Mouse (Mus musculus) liver, adult 2 months (tissue): ENCODE results near the gene 2510002D24Rik. TPM values are rescaled to one million over a fixed set of nuclear protein-coding genes. Genes with fewer than 3 reads are reported as not detected.
A peak's percentile ranks its signal among the peaks of the same experiment; 100 is the strongest.

Experiments used
- DNase-seq: peaks from one replicate; pipeline ENCODE4 v3.0.0-alpha.2; 2011; ENCODE audit warnings: low read depth, low spot score; ENCODE audit errors: extremely low read depth
- H3K27ac ChIP-seq: fragments of 200-500 bp; replicated peaks from 2 replicates; pipeline ENCODE4 v1.5.1; 2012; ENCODE audit warnings: low read depth, mild to moderate bottlenecking, control low read depth, inconsistent platforms, low read length; ENCODE audit not compliant: insufficient read depth
- H3K27me3 ChIP-seq: fragments of 200-500 bp; 2 replicates; pipeline ENCODE4 v1.6.1; 2012; ENCODE audit warnings: mild to moderate bottlenecking, moderate library complexity, low read length, inconsistent platforms; ENCODE audit not compliant: control insufficient read depth, insufficient read depth
- H3K36me3 ChIP-seq: fragments of 200-500 bp; 2 replicates; pipeline ENCODE4 v1.6.1; 2012; ENCODE audit warnings: low read length, inconsistent platforms; ENCODE audit not compliant: control insufficient read depth, insufficient read depth
- H3K4me1 ChIP-seq: fragments of 200-500 bp; 2 replicates; pipeline ENCODE4 v1.6.1; 2011; ENCODE audit warnings: low read length; ENCODE audit not compliant: control insufficient read depth, insufficient read depth
- H3K4me3 ChIP-seq: fragments of 200-500 bp; 2 replicates; pipeline ENCODE4 v1.5.1; 2011; ENCODE audit warnings: low read depth, mild to moderate bottlenecking, control low read depth, low read length, moderate library complexity; ENCODE audit not compliant: insufficient read depth
- H3K79me2 ChIP-seq: fragments of 200-500 bp; 2 replicates; pipeline ENCODE4 v1.6.1; 2012; ENCODE audit warnings: inconsistent platforms, mild to moderate bottlenecking, low read length, moderate library complexity; ENCODE audit not compliant: control insufficient read depth, insufficient read depth
- H3K9ac ChIP-seq: fragments of 200-500 bp; 2 replicates; pipeline ENCODE4 v1.6.1; 2012; ENCODE audit warnings: low read depth, mild to moderate bottlenecking, control low read depth, inconsistent platforms, low read length
- CTCF ChIP-seq: fragments of 200-500 bp; IDR thresholded peaks from 2 replicates; pipeline ENCODE4 v1.5.1; 2011; ENCODE audit warnings: low read depth, low read length, control low read depth
- POLR2A ChIP-seq: fragments of 200-500 bp; IDR thresholded peaks from 2 replicates; pipeline ENCODE4 v1.6.1; 2011; ENCODE audit warnings: low read length, control low read depth; ENCODE audit not compliant: insufficient read depth; ENCODE audit errors: extremely low read depth
- WGBS: fragments of 180-500 bp; shearing (Covaris S2); methylation state at CpG from one replicate; pipeline ENCODE4 v1.1.7; 2018; 5-methylcytosine and 5-hydroxymethylcytosine counted together
- polyA plus RNA-seq: library from polyadenylated mRNA; depleted of rRNA; stranded (reverse); fragments of >200 nt; gene quantifications from 2 replicates; pipeline ENCODE4 v1.2.3, GENCODE M21; 2012; rRNA removed
- total RNA-seq: library from RNA; depleted of rRNA; stranded (reverse); fragments of >200 nt; gene quantifications from 2 replicates; pipeline ENCODE4 v1.2.3, GENCODE M21; 2014; rRNA removed

2510002D24Rik gene
- total and polyA plus RNA-seq, 2 experiments: 14.3 to 57.9 TPM

DNA sequence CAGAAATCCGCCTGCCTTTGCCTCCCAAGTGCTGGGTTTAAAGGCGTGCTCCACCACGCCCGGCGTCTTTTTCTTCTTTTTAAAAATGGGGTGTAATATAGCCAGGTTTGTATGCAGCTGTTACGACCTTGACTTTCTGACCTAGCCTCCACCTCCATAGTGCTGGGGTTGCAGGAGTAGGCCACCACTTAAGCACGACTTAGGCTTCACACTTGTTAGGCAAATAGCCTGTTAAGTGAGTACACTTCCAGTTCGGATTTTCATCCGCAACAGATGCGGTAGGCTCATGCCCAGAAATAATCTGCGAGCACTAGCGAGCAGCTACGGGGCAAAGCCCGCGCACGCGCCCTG is 39.7 kb downstream of the 2510002D24Rik start:
- no peak for TF ChIP-seq CTCF
- no peak for TF ChIP-seq POLR2A
- Histone ChIP-seq H3K4me3 (peak overlapping the region; percentile 99), H3K79me2 (peaks cover 4% of the 10 kb centered on the region; the same call in 1 of the 2 replicates), H3K27ac (peak overlapping the region; percentile 50), H3K36me3 (peaks cover 19% of the 10 kb centered on the region), H3K4me1 (peaks cover 7% of the 10 kb centered on the region), H3K9ac (peak overlapping the region; percentile 46), H3K27me3 (no peaks in the 10 kb centered on the region)
- 1% methylated on average over 17 of the region's 17 CpGs for WGBS
- DNase-seq: no peak

DNA sequence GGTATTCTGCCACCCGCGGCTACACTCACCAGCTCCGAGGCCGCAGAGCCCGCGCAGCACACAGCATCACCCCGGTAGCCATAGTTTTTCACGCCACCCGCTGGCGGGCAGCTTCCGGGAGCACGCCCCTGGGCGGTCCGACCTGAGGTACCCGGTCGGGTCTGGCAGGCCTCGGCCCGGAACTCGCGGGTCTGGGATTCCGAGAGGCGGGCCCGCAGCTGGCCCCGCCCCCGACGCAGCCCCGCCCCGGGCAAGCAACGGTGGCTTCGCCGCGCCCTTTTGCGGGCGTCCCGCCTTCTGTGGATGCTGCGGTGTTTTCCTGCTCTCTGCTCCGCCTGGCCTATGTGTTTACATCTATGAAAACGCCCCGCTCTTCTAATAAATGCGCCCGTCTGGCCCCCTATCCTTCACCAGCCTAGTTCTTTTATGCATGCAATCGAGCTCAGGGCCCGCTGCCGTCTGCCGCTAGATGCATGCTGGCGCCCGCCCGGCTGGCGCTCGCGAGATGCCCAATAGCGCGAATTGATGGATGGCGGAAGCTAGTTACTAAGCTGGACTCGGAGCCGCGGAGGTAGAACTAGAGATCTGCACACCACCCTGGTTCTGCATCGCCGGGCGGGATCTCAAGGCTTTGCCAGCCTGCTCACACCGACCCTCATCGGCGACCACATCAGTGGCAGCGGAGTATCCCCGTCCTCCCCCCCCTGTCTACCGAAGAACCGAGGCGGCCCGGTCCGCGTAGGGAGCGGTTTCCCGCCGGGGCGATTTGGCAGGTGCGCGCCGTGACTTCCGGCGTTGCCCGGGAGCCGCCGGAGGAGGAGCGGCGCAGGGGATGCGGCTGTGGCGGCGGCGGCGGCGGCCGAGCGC is 40.3 kb downstream of the 2510002D24Rik start, which contains the start of the genes Mrpl40 and Hira:
TSS of gene Mrpl40 (minus strand) at position 421 of the 867 bp plus-strand sequence.
TSS of gene Hira (plus strand) at position 596 of the 867 bp plus-strand sequence.
- peak within 1 kb of the TSS; percentile 84 for H3K9ac ChIP-seq
- peak within 1 kb of the TSS; percentile 68 for H3K27ac ChIP-seq
- H3K27me3 ChIP-seq: no peaks in the 10 kb centered on the region
- peaks cover 7% of the 10 kb centered on the region for H3K4me1 ChIP-seq
- TF ChIP-seq CTCF (no peak), POLR2A (0 out of 2 replicates have a peak, but pooled peaks have one; percentile 42)
- WGBS: under 1% methylated on average over 92 of the region's 93 CpGs
- H3K4me3 ChIP-seq: peak within 1 kb of the TSS; percentile 99
- peaks cover 14% of the 10 kb centered on the region; the same call in 1 of the 2 replicates for H3K36me3 ChIP-seq
- DNase-seq: peak; percentile 77
- H3K79me2 ChIP-seq: peaks cover 4% of the 10 kb centered on the region; the same call in 1 of the 2 replicates

DNA sequence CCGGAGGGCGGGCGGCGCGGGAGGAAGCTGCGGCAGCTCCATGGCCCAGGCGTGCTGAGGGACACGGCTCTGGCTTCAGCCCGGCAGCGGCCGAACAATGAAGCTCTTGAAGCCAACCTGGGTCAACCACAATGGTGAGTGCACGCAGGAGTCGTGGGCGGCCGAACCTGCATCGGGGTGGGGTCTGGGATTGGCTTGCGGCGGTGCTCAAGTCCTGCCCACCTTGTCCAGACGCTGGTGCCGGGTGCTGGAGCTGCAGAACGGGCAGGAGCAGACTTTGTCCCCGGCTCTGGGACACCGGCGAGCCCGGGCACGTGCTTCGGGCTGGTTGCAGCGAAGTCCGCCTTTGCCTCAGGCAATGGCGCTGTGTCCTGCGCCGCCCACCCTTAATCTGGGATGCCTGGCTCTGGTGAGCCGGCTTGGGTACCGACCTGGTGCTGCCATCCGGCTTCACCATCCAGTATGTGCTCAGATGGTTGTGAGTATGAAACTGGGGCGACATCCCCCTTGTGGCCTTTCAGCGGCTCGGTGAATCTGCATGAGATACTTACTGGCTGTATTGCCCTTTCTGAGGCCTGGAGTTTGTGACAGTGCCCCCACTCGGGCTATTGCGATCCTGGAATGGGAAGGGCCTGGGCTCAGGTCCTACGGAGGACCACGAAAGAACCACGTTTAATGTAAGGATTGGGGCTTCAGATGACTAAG is 41.2 kb downstream of the 2510002D24Rik start:
- H3K79me2 ChIP-seq: peaks cover 4% of the 10 kb centered on the region; the same call in 1 of the 2 replicates
- H3K36me3 ChIP-seq: peaks cover 8% of the 10 kb centered on the region; the same call in 1 of the 2 replicates
- peaks cover 7% of the 10 kb centered on the region for H3K4me1 ChIP-seq
- no peaks in the 10 kb centered on the region for H3K27me3 ChIP-seq
- peak overlapping the region; percentile 55 for H3K27ac ChIP-seq
- peak overlapping the region; percentile 84 for H3K9ac ChIP-seq
- under 1% methylated on average over 43 of the region's 43 CpGs for WGBS
- DNase-seq: peak; percentile 71
- TF ChIP-seq POLR2A: 0 out of 2 replicates have a peak, but pooled peaks have one; percentile 18
- peak; percentile 21; the same call in 1 of the 2 replicates for TF ChIP-seq CTCF
- H3K4me3 ChIP-seq: peak overlapping the region; percentile 99

DNA sequence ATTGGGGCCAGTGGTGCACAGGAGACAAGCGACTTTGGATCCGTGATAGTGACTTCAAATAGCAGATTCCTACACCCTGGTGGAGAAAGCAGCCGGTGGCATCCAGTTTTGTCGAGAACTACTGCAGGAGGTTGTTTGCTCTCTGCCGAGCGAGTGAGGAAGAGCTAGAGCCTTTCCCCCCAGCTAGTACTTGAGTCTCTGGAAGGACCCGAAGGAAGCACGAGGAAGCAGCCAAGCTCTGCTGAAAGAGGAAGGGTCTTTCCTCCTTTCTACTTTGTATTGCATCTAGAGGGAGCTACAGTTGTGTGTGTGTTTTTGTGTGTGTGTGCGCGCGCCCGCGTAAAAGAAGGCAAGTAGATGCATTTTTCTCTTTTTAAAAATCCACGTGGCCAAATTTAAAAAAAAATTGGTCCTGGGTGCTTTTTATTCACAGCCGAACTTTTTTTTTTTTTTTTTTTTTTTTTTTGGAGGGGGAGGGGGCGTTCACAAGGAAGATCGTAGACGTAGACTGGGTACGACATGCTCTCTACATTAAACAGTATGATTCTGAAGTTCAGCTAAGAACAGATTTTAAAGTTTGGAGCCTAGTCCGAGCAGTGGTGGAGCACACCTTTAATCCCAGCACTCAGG is 41.8 kb downstream of the 2510002D24Rik start:
- Histone ChIP-seq H3K4me3 (peak overlapping the region; percentile 99), H3K79me2 (peaks cover 8% of the 10 kb centered on the region; the same call in 1 of the 2 replicates), H3K27me3 (no peaks in the 10 kb centered on the region), H3K36me3 (peaks cover 3% of the 10 kb centered on the region; the same call in 1 of the 2 replicates), H3K9ac (peak overlapping the region; percentile 84), H3K4me1 (peaks cover 7% of the 10 kb centered on the region), H3K27ac (peak overlapping the region; percentile 55)
- WGBS: 28% methylated on average over 20 of the region's 20 CpGs
- TF ChIP-seq POLR2A (no peak), CTCF (no peak)
- no peak for DNase-seq

DNA sequence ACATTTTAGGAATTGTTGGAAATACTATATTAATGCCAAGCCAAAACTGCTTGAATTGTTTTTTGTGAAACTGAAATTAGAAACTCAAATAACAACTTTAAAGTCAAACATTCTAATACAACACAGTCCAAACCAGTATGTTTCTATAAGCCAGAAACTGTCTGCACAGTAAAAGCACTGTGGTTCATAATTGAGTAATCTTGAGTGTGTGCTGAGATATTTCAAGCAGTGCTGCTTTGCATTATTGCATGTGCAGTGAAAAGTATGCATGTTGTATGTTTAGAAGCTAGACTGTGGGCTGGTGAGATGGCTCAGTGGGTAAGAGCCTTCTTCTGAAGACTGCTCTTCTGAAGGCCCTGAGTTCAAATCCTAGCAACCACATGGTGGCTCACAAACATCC is 47.7 kb downstream of the 2510002D24Rik start:
- TF ChIP-seq POLR2A (no peak), CTCF (no peak)
- H3K4me3 ChIP-seq: no peak overlapping the region
- DNase-seq: no peak
- no peaks in the 10 kb centered on the region for H3K27me3 ChIP-seq
- no peak overlapping the region for H3K9ac ChIP-seq
- peaks cover 32% of the 10 kb centered on the region; the same call in 1 of the 2 replicates for H3K79me2 ChIP-seq
- H3K4me1 ChIP-seq: peaks cover 2% of the 10 kb centered on the region
- H3K27ac ChIP-seq: no peak overlapping the region
- H3K36me3 ChIP-seq: no peaks in the 10 kb centered on the region

Other genes starting within 250 kb of the 2510002D24Rik start
- gene Tbx1, start 245.9 kb upstream of the 2510002D24Rik start, total RNA-seq: not detected in 2 replicates
- 0.02 TPM in 1 of 2 replicates, not detected in the other for gene Tbx1, start 245.9 kb upstream of the 2510002D24Rik start, polyA plus RNA-seq
- gene Gp1bb, start 214.2 kb upstream of the 2510002D24Rik start, total RNA-seq: not detected in 2 replicates
- gene Gp1bb, start 214.2 kb upstream of the 2510002D24Rik start, polyA plus RNA-seq: 0.21 TPM in 1 of 2 replicates, not detected in the other
- not detected in 2 replicates for gene Gm49601, start 210.2 kb upstream of the 2510002D24Rik start, total RNA-seq
- gene Gm49601, start 210.2 kb upstream of the 2510002D24Rik start, polyA plus RNA-seq: 0.37 TPM in 1 of 2 replicates, not detected in the other
- 0.18 and 0.60 TPM in 2 replicates for gene Sept5, start 206.6 kb upstream of the 2510002D24Rik start, total RNA-seq
- 0.37 and 0.87 TPM in 2 replicates for gene Sept5, start 206.6 kb upstream of the 2510002D24Rik start, polyA plus RNA-seq
- 7.3 and 8.3 TPM in 2 replicates for gene Cldn5, start 59.7 kb upstream of the 2510002D24Rik start, total RNA-seq
- 8.4 and 11.8 TPM in 2 replicates for gene Cldn5, start 59.7 kb upstream of the 2510002D24Rik start, polyA plus RNA-seq
- 31.5 and 35.3 TPM in 2 replicates for gene Ufd1, start 24.8 kb upstream of the 2510002D24Rik start, total RNA-seq
- gene Ufd1, start 24.8 kb upstream of the 2510002D24Rik start, polyA plus RNA-seq: 15.4 and 20.5 TPM in 2 replicates
- gene Cdc45, start 24.6 kb upstream of the 2510002D24Rik start, total RNA-seq: 0.83 and 2.1 TPM in 2 replicates
- 1.3 and 1.4 TPM in 2 replicates for gene Cdc45, start 24.6 kb upstream of the 2510002D24Rik start, polyA plus RNA-seq
- gene Gm28539, start within 50 bp of the 2510002D24Rik start, total RNA-seq: 0.94 TPM in 1 of 2 replicates, not detected in the other
- gene Gm28539, start within 50 bp of the 2510002D24Rik start, polyA plus RNA-seq: 2.1 and 2.9 TPM in 2 replicates
- 20.6 and 27.7 TPM in 2 replicates for gene Mrpl40, start 40.3 kb downstream of the 2510002D24Rik start, total RNA-seq
- 7.9 and 11.7 TPM in 2 replicates for gene Mrpl40, start 40.3 kb downstream of the 2510002D24Rik start, polyA plus RNA-seq
- gene Hira, start 40.5 kb downstream of the 2510002D24Rik start, total RNA-seq: 8.2 and 8.7 TPM in 2 replicates
- gene Hira, start 40.5 kb downstream of the 2510002D24Rik start, polyA plus RNA-seq: 15.0 and 19.6 TPM in 2 replicates